Mouse (Mus musculus): ENCODE measurements around the gene Il17rd. TPM values are rescaled to one million over a fixed set of nuclear protein-coding genes. Genes with fewer than 3 reads are reported as not detected.

Gene Il17rd
- polyA plus RNA-seq, 1 experiment = 0.99 TPM

DNA sequence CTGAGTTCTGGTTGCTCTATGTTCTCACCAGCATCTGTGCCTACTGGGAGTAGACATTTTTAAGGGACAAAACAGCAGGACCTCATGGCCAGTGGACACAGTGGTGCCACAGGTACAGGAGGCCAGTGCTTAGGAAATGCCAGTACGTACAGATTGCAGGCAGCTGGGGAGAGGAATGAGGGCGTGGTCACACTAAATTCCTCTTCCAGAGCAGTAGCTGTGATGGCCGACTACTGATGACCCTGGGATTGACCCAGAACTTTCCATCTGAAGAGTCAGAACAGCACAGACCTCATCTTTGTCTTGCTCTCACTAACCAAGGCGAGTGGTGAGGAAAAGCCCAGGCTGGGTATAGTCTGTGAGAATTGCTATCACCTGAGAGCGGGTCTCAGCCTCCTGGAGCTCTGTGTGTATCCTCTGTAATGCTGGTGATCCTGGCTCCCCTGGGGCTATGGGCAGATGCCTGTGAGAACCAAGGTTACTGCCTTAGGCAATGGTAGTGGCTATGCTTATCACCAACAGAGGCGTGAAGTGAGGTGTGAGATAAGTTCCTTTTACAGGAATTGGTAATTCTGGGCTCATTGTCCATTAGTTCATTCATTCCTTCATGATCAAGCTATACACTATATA is 111.4 kb downstream of the Il17rd start:
- TF ChIP-seq CTCF (IDR thresholded peaks at IDR 0.05; ENCODE audit: extremely low read depth, insufficient read depth, insufficient read length, insufficient replicate concordance) (no peak), POLR2A (IDR thresholded peaks at IDR 0.05; ENCODE audit: low read depth, low read length) (no peak)

DNA sequence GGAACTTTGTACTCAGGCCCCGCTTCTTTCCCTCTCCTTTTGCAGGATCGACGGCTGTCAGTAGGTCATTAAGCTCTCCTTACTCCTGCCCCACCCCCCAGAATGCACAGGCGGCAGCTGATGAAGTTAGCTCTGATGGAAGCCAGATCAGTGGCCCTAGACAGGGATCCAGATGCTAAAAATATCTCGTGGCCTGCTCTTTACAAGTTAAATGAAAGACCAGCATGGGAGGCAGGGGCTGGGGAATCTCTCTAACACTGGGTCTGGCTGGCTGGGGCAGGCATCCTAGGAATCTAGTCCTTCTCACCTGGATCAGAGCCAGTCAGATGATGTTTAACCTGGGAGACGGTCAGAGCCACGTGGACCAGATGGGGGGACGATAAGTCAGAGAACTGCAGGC is 112.7 kb downstream of the Il17rd start:
- no peak for TF ChIP-seq POLR2A (IDR thresholded peaks at IDR 0.05; ENCODE audit: low read depth, low read length)
- no peak for TF ChIP-seq CTCF (IDR thresholded peaks at IDR 0.05; ENCODE audit: extremely low read depth, insufficient read depth, insufficient read length, insufficient replicate concordance)
- DNase-seq (ENCODE audit: low read depth in 1 of 2, low spot score in 2 of 2) = no peak
- H3K27ac ChIP-seq (ENCODE audit: insufficient read depth, low read length) = no peak overlapping the region
- H3K36me3 ChIP-seq (ENCODE audit: control insufficient read depth, insufficient read depth, low read length) = no peaks in the 10 kb centered on the region
- 69% methylated on average over 8 of the region's 8 CpGs for WGBS
- H3K4me1 ChIP-seq (ENCODE audit: control insufficient read depth, insufficient read depth, insufficient read length) = no peaks in the 10 kb centered on the region
- H3K27me3 ChIP-seq (ENCODE audit: control insufficient read depth, insufficient read depth, low read length) = no peaks in the 10 kb centered on the region
- no peak overlapping the region for H3K4me3 ChIP-seq (ENCODE audit: extremely low read depth, insufficient read depth, insufficient read length)

More for the DNA sequence above, 111.4 kb downstream of the Il17rd start:
- no peak overlapping the region for H3K4me3 ChIP-seq (ENCODE audit: extremely low read depth, insufficient read depth, insufficient read length)
- 78% methylated on average over 6 of the region's 6 CpGs for WGBS
- no peaks in the 10 kb centered on the region for H3K4me1 ChIP-seq (ENCODE audit: control insufficient read depth, insufficient read depth, insufficient read length)
- no peaks in the 10 kb centered on the region for H3K36me3 ChIP-seq (ENCODE audit: control insufficient read depth, insufficient read depth, low read length)
- no peak for DNase-seq (ENCODE audit: low read depth in 1 of 2, low spot score in 2 of 2)
- H3K27me3 ChIP-seq (ENCODE audit: control insufficient read depth, insufficient read depth, low read length) = no peaks in the 10 kb centered on the region
- H3K27ac ChIP-seq (ENCODE audit: insufficient read depth, low read length) = no peak overlapping the region

DNA sequence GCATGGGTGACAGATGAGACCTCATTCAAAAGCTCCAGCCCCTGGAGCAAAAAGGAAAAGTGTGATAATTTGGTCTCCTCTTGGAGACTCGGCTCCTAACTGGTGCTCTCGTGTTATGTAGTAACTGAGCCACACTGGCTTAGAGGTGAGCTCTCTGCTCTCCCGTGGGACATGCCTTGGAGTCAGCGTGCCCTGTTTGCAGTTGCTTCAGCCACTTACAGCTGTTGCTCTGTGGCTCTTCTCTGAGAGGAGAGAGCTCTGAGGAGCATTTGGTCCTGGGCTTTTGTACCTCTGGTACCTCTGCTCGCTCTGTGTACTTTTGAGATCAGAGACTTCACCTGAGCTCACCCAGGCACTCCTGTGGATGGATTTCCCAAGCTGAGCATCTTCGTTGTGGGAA is 116.3 kb downstream of the Il17rd start:
- no peak for DNase-seq (ENCODE audit: low read depth in 1 of 2, low spot score in 2 of 2)
- TF ChIP-seq CTCF (IDR thresholded peaks at IDR 0.05; ENCODE audit: extremely low read depth, insufficient read depth, insufficient read length, insufficient replicate concordance) (no peak), POLR2A (IDR thresholded peaks at IDR 0.05; ENCODE audit: low read depth, low read length) (no peak)
- 76% methylated on average over 6 of the region's 6 CpGs for WGBS
- Histone ChIP-seq H3K27me3 (ENCODE audit: control insufficient read depth, insufficient read depth, low read length) (no peaks in the 10 kb centered on the region), H3K4me3 (ENCODE audit: extremely low read depth, insufficient read depth, insufficient read length) (no peak overlapping the region), H3K27ac (ENCODE audit: insufficient read depth, low read length) (no peak overlapping the region), H3K4me1 (ENCODE audit: control insufficient read depth, insufficient read depth, insufficient read length) (no peaks in the 10 kb centered on the region), H3K36me3 (ENCODE audit: control insufficient read depth, insufficient read depth, low read length) (no peaks in the 10 kb centered on the region)

DNA sequence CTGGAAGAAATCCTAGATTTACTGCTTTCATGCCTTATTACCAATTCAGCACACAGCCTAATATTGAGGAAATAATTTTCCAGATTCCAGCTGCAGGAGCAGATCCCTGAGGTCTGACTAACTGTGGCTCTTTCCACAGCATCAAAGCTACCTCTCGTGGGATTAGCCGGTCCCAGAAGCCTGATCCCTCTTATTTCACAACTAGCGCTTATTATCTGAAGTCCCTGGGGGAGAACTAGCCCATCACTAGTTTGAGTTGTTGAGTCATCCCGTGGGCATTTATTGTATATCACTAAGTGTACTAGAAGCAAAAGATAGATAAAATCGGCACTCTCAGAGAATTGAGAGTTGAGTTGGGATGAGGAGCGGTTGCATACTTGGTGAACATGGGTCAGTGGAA is 117.3 kb downstream of the Il17rd start:
- Histone ChIP-seq H3K27ac (ENCODE audit: insufficient read depth, low read length) (no peak overlapping the region), H3K4me3 (ENCODE audit: extremely low read depth, insufficient read depth, insufficient read length) (no peak overlapping the region), H3K36me3 (ENCODE audit: control insufficient read depth, insufficient read depth, low read length) (no peaks in the 10 kb centered on the region), H3K4me1 (ENCODE audit: control insufficient read depth, insufficient read depth, insufficient read length) (no peaks in the 10 kb centered on the region), H3K27me3 (ENCODE audit: control insufficient read depth, insufficient read depth, low read length) (no peaks in the 10 kb centered on the region)
- WGBS = 90% methylated on average over 6 of the region's 6 CpGs
- no peak for TF ChIP-seq POLR2A (IDR thresholded peaks at IDR 0.05; ENCODE audit: low read depth, low read length)
- TF ChIP-seq CTCF (IDR thresholded peaks at IDR 0.05; ENCODE audit: extremely low read depth, insufficient read depth, insufficient read length, insufficient replicate concordance) = no peak
- no peak for DNase-seq (ENCODE audit: low read depth in 1 of 2, low spot score in 2 of 2)

Other genes with a start within 250 kb of the Il17rd start
- gene Asb14, start 144.4 kb upstream of the Il17rd start, polyA plus RNA-seq (2012; rRNA removed) = not detected in 2 replicates
- gene Appl1, start 67.7 kb upstream of the Il17rd start, polyA plus RNA-seq (2012; rRNA removed) = 2.5 and 2.7 TPM in 2 replicates
- 0.09 TPM in 1 of 2 replicates, not detected in the other for gene Hesx1, start 44.5 kb upstream of the Il17rd start, polyA plus RNA-seq (2012; rRNA removed)
- gene Arhgef3, start 76.0 kb downstream of the Il17rd start, polyA plus RNA-seq (2012; rRNA removed) = 21.1 and 23.7 TPM in 2 replicates

Data from spleen, adult 2 months (tissue).